Mouse (Mus musculus): ENCODE measurements at regions not wholly inside any gene's neighbourhood (a gene's known extent, or its start where the extent isn't known, plus 50 kb on each side); places are given as distances from the start of the nearest gene placed in this dataset.

- Histone ChIP-seq H3K36me3 (ENCODE audit: control insufficient read depth in 1 of 2, insufficient read depth in 2 of 2, low read length in 2 of 2) (no peaks in the 10 kb centered on the region), H3K4me1 (ENCODE audit: control insufficient read depth in 1 of 2, insufficient read depth in 2 of 2, low read length in 2 of 2) (no peaks in the 10 kb centered on the region), H3K27ac (ENCODE audit: control insufficient read depth, low read depth, low read length) (no peak overlapping the region), H3K9ac (ENCODE audit: control insufficient read depth, low read depth, low read length, poor library complexity, severe bottlenecking) (no peak overlapping the region), H3K9me3 (replicated peaks; ENCODE audit: insufficient read depth, low read length) (no peaks in the 10 kb centered on the region), H3K27me3 (ENCODE audit: control insufficient read depth in 1 of 2, insufficient read depth in 2 of 2, low read length in 2 of 2) (peaks cover 0 to 1% of the 10 kb centered on the region in 2 experiments; a peak in 1 of 4 replicates), H3K4me3 (ENCODE audit: control insufficient read depth in 1 of 2, insufficient read depth in 1 of 2, low read depth in 2 of 2, low read length in 2 of 2) (no peak overlapping the region), H3K79me2 (ENCODE audit: control insufficient read depth, insufficient read depth, low read length, poor library complexity) (no peaks in the 10 kb centered on the region)
- no peak for DNase-seq (ENCODE audit: low read depth, low spot score)
- no peak for TF ChIP-seq SIN3A (IDR thresholded peaks at IDR 0.05; ENCODE audit: low read length)
- TF ChIP-seq MAFK (IDR thresholded peaks at IDR 0.05; ENCODE audit: borderline replicate concordance, low read depth, low read length), result no peak
- TF ChIP-seq CHD1 (IDR thresholded peaks at IDR 0.05; ENCODE audit: low read depth, low read length), result no peak
- TF ChIP-seq MYB (IDR thresholded peaks at IDR 0.05; ENCODE audit: low read depth, low read length), result no peak
- TF ChIP-seq USF2 (IDR thresholded peaks at IDR 0.05; ENCODE audit: borderline replicate concordance in 1 of 2, insufficient read depth in 1 of 2, low read depth in 1 of 2, low read length in 2 of 2), result no peak
- TF ChIP-seq JUND (IDR thresholded peaks at IDR 0.05; ENCODE audit: low read depth, low read length), result no peak
- no peak for TF ChIP-seq TAL1 (IDR thresholded peaks at IDR 0.05; ENCODE audit: low read length)
- TF ChIP-seq GABPA (IDR thresholded peaks at IDR 0.05; ENCODE audit: low read depth, low read length), result no peak
- no peak for TF ChIP-seq UBTF (IDR thresholded peaks at IDR 0.05; ENCODE audit: borderline replicate concordance, insufficient read depth, low read depth, low read length)
- no peak for TF ChIP-seq TCF12 (IDR thresholded peaks at IDR 0.05; ENCODE audit: low read depth, low read length)
- no peak for TF ChIP-seq HCFC1 (IDR thresholded peaks at IDR 0.05; ENCODE audit: low read depth, low read length)
- TF ChIP-seq MEF2A (IDR thresholded peaks at IDR 0.05; ENCODE audit: extremely low read depth, insufficient replicate concordance, low read depth, low read length, poor library complexity, severe bottlenecking), result no peak
- no peak for TF ChIP-seq POLR2A (IDR thresholded peaks at IDR 0.05; ENCODE audit: control insufficient read depth in 1 of 2, insufficient read depth in 1 of 2, low read depth in 1 of 2, low read length in 2 of 2, poor library complexity in 1 of 2)
- no peak for TF ChIP-seq NELFE (IDR thresholded peaks at IDR 0.05; ENCODE audit: low read depth, low read length)
- TF ChIP-seq EP300 (IDR thresholded peaks at IDR 0.05; ENCODE audit: low read depth in 1 of 2, low read length in 2 of 2), result no peak
- TF ChIP-seq CTCF (IDR thresholded peaks at IDR 0.05 in 2 of 3, conservative IDR thresholded peaks at IDR 0.05 in 1 of 3; ENCODE audit: control insufficient read depth in 1 of 3, insufficient read depth in 1 of 3, low read depth in 2 of 3, low read length in 3 of 3, poor library complexity in 1 of 3, severe bottlenecking in 1 of 3), result no peak
- no peak for TF ChIP-seq MAX (IDR thresholded peaks at IDR 0.05; ENCODE audit: low read length)
- no peak for TF ChIP-seq E2F4 (IDR thresholded peaks at IDR 0.05; ENCODE audit: borderline replicate concordance, low read depth, low read length)
- TF ChIP-seq POLR2AphosphoS2 (IDR thresholded peaks at IDR 0.05; ENCODE audit: low read length), result no peak
- no peak for TF ChIP-seq SMC3 (IDR thresholded peaks at IDR 0.05; ENCODE audit: low read depth, low read length)
Observed at GRCm38 (mm10) chr17:15991916-15992315, 161.1 kb upstream of the Rgmb start.

- Histone ChIP-seq H3K27ac (ENCODE audit: control insufficient read depth, low read depth, low read length) (no peak overlapping the region), H3K27me3 (ENCODE audit: control insufficient read depth in 1 of 2, insufficient read depth in 2 of 2, low read length in 2 of 2) (peaks cover 0 to 1% of the 10 kb centered on the region in 2 experiments; a peak in 1 of 4 replicates), H3K4me1 (ENCODE audit: control insufficient read depth in 1 of 2, insufficient read depth in 2 of 2, low read length in 2 of 2) (no peaks in the 10 kb centered on the region), H3K4me3 (ENCODE audit: control insufficient read depth in 1 of 2, insufficient read depth in 1 of 2, low read depth in 2 of 2, low read length in 2 of 2) (no peak overlapping the region), H3K9me3 (replicated peaks; ENCODE audit: insufficient read depth, low read length) (no peaks in the 10 kb centered on the region), H3K79me2 (ENCODE audit: control insufficient read depth, insufficient read depth, low read length, poor library complexity) (no peaks in the 10 kb centered on the region), H3K9ac (ENCODE audit: control insufficient read depth, low read depth, low read length, poor library complexity, severe bottlenecking) (no peak overlapping the region), H3K36me3 (ENCODE audit: control insufficient read depth in 1 of 2, insufficient read depth in 2 of 2, low read length in 2 of 2) (no peaks in the 10 kb centered on the region)
- DNase-seq (ENCODE audit: low read depth, low spot score), result no peak
- no peak for TF ChIP-seq UBTF (IDR thresholded peaks at IDR 0.05; ENCODE audit: borderline replicate concordance, insufficient read depth, low read depth, low read length)
- TF ChIP-seq ELF1 (IDR thresholded peaks at IDR 0.05; ENCODE audit: low read depth, low read length), result no peak
- TF ChIP-seq TCF12 (IDR thresholded peaks at IDR 0.05; ENCODE audit: low read depth, low read length), result no peak
- TF ChIP-seq MYC (IDR thresholded peaks at IDR 0.05; ENCODE audit: low read depth, low read length), result no peak
- TF ChIP-seq ZC3H11A (IDR thresholded peaks at IDR 0.05; ENCODE audit: low read depth, low read length), result no peak
- no peak for TF ChIP-seq ZMIZ1 (IDR thresholded peaks at IDR 0.05; ENCODE audit: low read depth, low read length)
- no peak for TF ChIP-seq ZNF384 (IDR thresholded peaks at IDR 0.05; ENCODE audit: low read depth, low read length)
Observed at GRCm38 (mm10) chr17:15990303-15990702, 159.5 kb upstream of the Rgmb start.
